Mouse (Mus musculus) midbrain, embryonic 12.5 days (tissue): ENCODE measurements at regions not wholly inside any gene's neighbourhood (a gene's known extent, or its start where the extent isn't known, plus 50 kb on each side); places are given as distances from the start of the nearest gene placed in this dataset.

ENCODE experiments used
- ATAC-seq: fragments of 200-750 bp; cut with Nextera tagmentation; 2 replicates; pipeline ENCODE4 v1.8.0; 2017; ENCODE audit warnings: low read depth, moderate TSS enrichment, moderate library complexity; ENCODE audit not compliant: low FRiP score
- H3K27ac ChIP-seq: fragments of 300-500 bp; sonication (generic); replicated peaks from 2 replicates; pipeline ENCODE4 v1.5.1; 2016; ENCODE audit warnings: mild to moderate bottlenecking
- H3K27me3 ChIP-seq: fragments of 300-500 bp; sonication (generic); 2 replicates; pipeline ENCODE4 v1.6.1; 2016; ENCODE audit warnings: mild to moderate bottlenecking
- H3K36me3 ChIP-seq: fragments of 300-500 bp; sonication (generic); 2 replicates; pipeline ENCODE4 v1.6.1; 2016
- H3K4me1 ChIP-seq: fragments of 300-500 bp; sonication (generic); 2 replicates; pipeline ENCODE4 v1.6.1; 2016
- H3K4me2 ChIP-seq: fragments of 300-500 bp; sonication (generic); replicated peaks from 2 replicates; pipeline ENCODE4 v1.6.1; 2016; ENCODE audit warnings: mild to moderate bottlenecking, moderate library complexity
- H3K4me3 ChIP-seq: fragments of 300-500 bp; sonication (generic); 2 replicates; pipeline ENCODE4 v1.5.1; 2016; ENCODE audit warnings: mild to moderate bottlenecking
- H3K9ac ChIP-seq: fragments of 300-500 bp; sonication (generic); replicated peaks from 2 replicates; pipeline ENCODE4 v1.6.1; 2016; ENCODE audit warnings: mild to moderate bottlenecking, moderate library complexity
- H3K9me3 ChIP-seq: fragments of 300-500 bp; sonication (generic); 2 replicates; pipeline ENCODE4 v1.6.1; 2016; ENCODE audit warnings: mild to moderate bottlenecking
- WGBS: fragments of 180-500 bp; shearing (Covaris S2); methylation state at CpG from one replicate; pipeline ENCODE4 v1.1.7; 2016; 5-methylcytosine and 5-hydroxymethylcytosine counted together

DNA sequence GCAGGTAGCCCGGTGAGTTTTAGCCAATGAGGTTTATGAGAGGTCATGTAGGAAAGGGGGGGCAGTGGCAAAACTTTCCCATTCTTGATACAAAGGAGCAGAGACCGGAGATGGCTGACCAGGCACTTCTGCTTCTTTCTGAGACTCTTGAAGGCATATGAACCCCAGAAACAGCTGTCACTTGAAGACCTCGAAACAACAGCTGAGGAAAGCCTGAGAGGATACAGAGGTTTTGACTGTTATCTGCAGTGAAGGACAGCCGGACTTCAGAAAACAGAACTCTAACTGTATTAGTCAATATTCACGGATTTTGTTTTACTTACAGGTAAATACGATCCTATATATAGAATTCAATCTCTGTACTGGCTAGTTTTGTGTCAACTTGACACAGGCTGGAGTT, 50.0 kb upstream of the Tiparp start:
- Histone ChIP-seq H3K9me3 (no peaks in the 10 kb centered on the region), H3K27ac (no peak overlapping the region), H3K36me3 (no peaks in the 10 kb centered on the region), H3K4me2 (no peak overlapping the region), H3K27me3 (no peaks in the 10 kb centered on the region), H3K4me1 (no peaks in the 10 kb centered on the region), H3K4me3 (no peak overlapping the region), H3K9ac (no peak overlapping the region)
- no peak for ATAC-seq
- WGBS: 89% methylated on average over 6 of the region's 6 CpGs

DNA sequence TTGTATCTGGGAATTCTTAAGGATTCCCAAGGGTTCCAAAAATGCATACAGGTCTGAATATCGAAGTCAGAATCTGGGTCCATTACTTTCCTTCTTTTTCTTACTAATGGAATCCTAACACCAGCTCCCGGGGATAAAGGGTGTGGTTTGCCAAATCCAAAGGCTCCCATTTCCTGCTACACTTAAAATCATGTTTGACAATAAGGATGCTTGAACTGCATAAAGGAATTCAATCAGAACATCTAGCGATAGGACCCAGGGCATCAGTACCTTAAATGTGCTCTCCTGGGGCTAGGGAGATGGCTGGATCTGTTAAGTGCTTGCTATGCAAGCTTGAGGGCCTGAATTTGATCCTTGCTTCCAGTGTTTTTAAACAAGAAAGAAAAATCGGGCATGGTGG, 51.1 kb upstream of the Tiparp start:
- no peak overlapping the region for H3K27ac ChIP-seq
- WGBS: 76% methylated on average over 4 of the region's 4 CpGs
- no peak for ATAC-seq
- H3K27me3 ChIP-seq: no peaks in the 10 kb centered on the region
- no peak overlapping the region for H3K4me2 ChIP-seq
- no peaks in the 10 kb centered on the region for H3K9me3 ChIP-seq
- H3K4me1 ChIP-seq: no peaks in the 10 kb centered on the region
- no peaks in the 10 kb centered on the region for H3K36me3 ChIP-seq
- no peak overlapping the region for H3K9ac ChIP-seq
- no peak overlapping the region for H3K4me3 ChIP-seq

DNA sequence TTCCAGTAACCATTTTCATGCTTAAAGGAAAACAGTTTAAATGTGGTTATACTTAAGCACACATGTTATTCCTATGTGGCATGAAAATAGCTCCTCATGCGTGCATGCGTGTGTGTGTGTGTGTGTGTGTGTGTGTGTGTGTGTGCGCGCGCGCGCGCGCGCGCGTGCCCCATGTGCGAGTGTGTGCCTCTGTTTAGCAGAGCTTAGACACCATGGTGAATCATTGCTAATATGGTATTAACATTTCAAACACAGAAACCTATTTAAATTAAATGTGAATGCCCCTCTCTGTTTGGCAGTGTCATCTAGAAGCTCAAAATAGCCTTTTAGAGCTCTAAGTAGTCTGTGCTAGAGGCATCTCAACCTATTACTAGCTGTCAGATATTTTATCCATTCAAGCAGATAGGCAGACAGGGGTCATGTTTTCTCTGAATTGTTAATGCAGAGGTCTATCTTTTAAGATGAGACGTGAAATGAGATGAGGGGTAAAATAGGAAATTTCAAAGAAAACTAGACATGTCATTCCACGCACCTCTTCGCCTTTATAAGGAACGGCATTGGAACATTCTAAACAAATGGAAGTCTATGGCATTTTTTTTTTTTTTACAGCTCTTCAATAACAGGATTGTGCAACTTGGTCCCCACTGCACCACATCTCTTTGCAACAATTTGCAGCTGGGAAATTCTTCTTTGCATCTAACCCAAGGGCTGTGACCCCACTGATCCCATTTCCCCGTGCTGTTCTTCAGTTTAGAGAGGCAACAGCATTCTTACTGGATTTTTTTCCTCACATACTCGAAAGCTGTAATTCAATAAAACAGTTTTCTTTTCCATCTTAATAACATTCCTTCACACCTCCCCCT, 51.9 kb upstream of the Tiparp start:
- Histone ChIP-seq H3K4me3 (no peak overlapping the region), H3K4me1 (no peaks in the 10 kb centered on the region), H3K27me3 (no peaks in the 10 kb centered on the region), H3K4me2 (no peak overlapping the region), H3K27ac (no peak overlapping the region), H3K9me3 (no peaks in the 10 kb centered on the region), H3K9ac (no peak overlapping the region), H3K36me3 (no peaks in the 10 kb centered on the region)
- WGBS: 84% methylated on average over 19 of the region's 19 CpGs
- ATAC-seq: no peak

DNA sequence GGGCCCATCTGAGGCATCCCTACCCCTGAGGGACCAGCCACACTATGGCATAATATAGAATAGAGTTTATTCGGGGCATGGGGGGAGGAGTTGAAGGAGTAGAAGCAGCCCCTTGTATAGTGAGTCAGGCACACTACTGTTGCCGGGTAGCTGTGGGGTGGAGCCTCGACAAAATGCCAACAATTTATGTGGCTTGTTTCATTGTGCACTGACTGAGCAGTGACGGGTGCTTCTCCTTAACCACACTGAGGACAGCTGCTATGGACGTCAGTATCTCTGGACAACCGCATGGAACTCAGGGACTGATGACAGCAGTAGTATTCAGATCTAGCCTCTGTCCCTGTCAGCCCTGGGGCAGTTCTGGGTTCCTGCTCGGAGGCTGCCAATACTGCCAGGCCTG, 53.6 kb upstream of the Tiparp start:
- no peak overlapping the region for H3K27ac ChIP-seq
- H3K4me2 ChIP-seq: no peak overlapping the region
- no peak overlapping the region for H3K4me3 ChIP-seq
- no peaks in the 10 kb centered on the region for H3K36me3 ChIP-seq
- H3K9ac ChIP-seq: no peak overlapping the region
- no peaks in the 10 kb centered on the region for H3K4me1 ChIP-seq
- WGBS: 63% methylated on average over 7 of the region's 7 CpGs
- ATAC-seq: no peak
- no peaks in the 10 kb centered on the region for H3K27me3 ChIP-seq
- H3K9me3 ChIP-seq: no peaks in the 10 kb centered on the region

- no peak overlapping the region for H3K27ac ChIP-seq
These were observed 56.4 kb upstream of the Tiparp start for GRCm38 (mm10) chr3:65471796-65472195.

DNA sequence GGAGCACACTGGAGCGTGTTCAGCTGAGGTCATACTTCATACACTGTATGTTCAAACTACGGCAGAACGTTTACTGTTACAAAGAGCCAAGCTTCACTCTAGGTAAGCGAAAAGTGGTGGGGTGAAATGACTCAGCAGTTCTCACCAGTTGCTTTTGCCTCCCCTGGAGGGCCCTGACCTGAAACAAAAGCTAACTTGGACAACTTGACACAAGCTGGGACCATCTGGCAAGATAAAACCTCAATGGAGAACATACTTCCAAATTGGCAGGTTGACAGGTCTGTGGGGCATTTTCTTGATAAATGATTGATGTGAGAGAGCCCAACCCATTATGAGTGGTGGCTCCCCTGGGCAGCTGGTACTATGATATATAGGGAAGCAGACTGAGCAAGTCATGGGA, 59.0 kb upstream of the Tiparp start:
- WGBS: 81% methylated on average over 4 of the region's 4 CpGs
- H3K4me1 ChIP-seq: no peaks in the 10 kb centered on the region

More at GRCm38 (mm10) chr3:65471796-65472195, 56.4 kb upstream of the Tiparp start:
- Histone ChIP-seq H3K36me3 (no peaks in the 10 kb centered on the region), H3K9me3 (no peaks in the 10 kb centered on the region), H3K4me1 (no peaks in the 10 kb centered on the region), H3K27me3 (no peaks in the 10 kb centered on the region), H3K4me2 (no peak overlapping the region), H3K4me3 (no peak overlapping the region), H3K9ac (no peak overlapping the region)
- WGBS: 93% methylated on average over 7 of the region's 7 CpGs
- ATAC-seq: no peak

GRCm38 (mm10) chr3:65464769-65465168, 63.4 kb upstream of the Tiparp start:
- no peak for ATAC-seq
- Histone ChIP-seq H3K27ac (no peak overlapping the region), H3K4me1 (0 out of 2 replicates have a peak, but pooled peaks cover 3% of the 10 kb centered on the region), H3K36me3 (no peaks in the 10 kb centered on the region), H3K4me3 (no peak overlapping the region), H3K4me2 (no peak overlapping the region), H3K9me3 (no peaks in the 10 kb centered on the region), H3K27me3 (no peaks in the 10 kb centered on the region), H3K9ac (no peak overlapping the region)
- 66% methylated on average over 5 of the region's 5 CpGs for WGBS

More for the DNA sequence above, 59.0 kb upstream of the Tiparp start:
- H3K4me2 ChIP-seq: no peak overlapping the region
- H3K4me3 ChIP-seq: no peak overlapping the region
- no peak overlapping the region for H3K27ac ChIP-seq
- ATAC-seq: no peak
- H3K9ac ChIP-seq: no peak overlapping the region
- H3K27me3 ChIP-seq: no peaks in the 10 kb centered on the region
- no peaks in the 10 kb centered on the region for H3K9me3 ChIP-seq
- H3K36me3 ChIP-seq: no peaks in the 10 kb centered on the region

GRCm38 (mm10) chr3:65460936-65461335, 67.3 kb upstream of the Tiparp start:
- H3K4me2 ChIP-seq: no peak overlapping the region
- no peaks in the 10 kb centered on the region for H3K9me3 ChIP-seq
- ATAC-seq: no peak
- no peak overlapping the region for H3K4me3 ChIP-seq
- peaks cover 6% of the 10 kb centered on the region for H3K4me1 ChIP-seq
- H3K9ac ChIP-seq: no peak overlapping the region
- no peak overlapping the region for H3K27ac ChIP-seq
- 85% methylated on average over 4 of the region's 4 CpGs for WGBS
- no peaks in the 10 kb centered on the region for H3K27me3 ChIP-seq
- no peaks in the 10 kb centered on the region for H3K36me3 ChIP-seq

DNA sequence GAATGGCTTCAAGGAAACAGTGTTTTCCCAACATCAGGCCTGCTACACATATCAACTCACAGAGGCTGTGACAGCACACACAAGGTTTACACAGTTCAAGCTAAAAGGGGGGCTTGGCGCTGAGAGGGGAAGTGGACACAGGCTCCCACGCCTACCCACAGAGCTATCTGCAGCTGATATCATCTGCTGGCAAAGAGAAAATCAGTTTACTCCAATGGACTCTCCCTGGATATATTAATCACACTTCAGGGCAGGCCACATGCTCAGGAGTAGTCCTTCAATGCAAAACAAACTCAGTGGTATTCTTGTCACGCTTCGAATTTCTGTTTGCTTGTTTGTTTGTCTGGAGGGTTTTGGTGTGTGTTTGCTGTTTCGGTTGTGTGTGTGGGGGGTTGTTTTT, 67.3 kb upstream of the Ssr3 start:
- Histone ChIP-seq H3K36me3 (no peaks in the 10 kb centered on the region), H3K4me1 (peaks cover 16% of the 10 kb centered on the region), H3K4me3 (no peak overlapping the region), H3K27ac (no peak overlapping the region), H3K9me3 (no peaks in the 10 kb centered on the region), H3K4me2 (no peak overlapping the region), H3K9ac (no peak overlapping the region), H3K27me3 (no peaks in the 10 kb centered on the region)
- whole genome bisulfite sequencing: 74% methylated on average over 5 of the region's 5 CpGs
- no peak for ATAC-seq

GRCm38 (mm10) chr3:65457931-65458330, 65.5 kb upstream of the Ssr3 start:
- ATAC-seq: no peak
- no peak overlapping the region for H3K9ac ChIP-seq
- H3K9me3 ChIP-seq: no peaks in the 10 kb centered on the region
- WGBS: 78% methylated on average over 6 of the region's 6 CpGs
- H3K4me2 ChIP-seq: no peak overlapping the region
- no peak overlapping the region for H3K27ac ChIP-seq
- H3K4me3 ChIP-seq: no peak overlapping the region
- no peaks in the 10 kb centered on the region for H3K27me3 ChIP-seq
- H3K36me3 ChIP-seq: no peaks in the 10 kb centered on the region
- peaks cover 16% of the 10 kb centered on the region for H3K4me1 ChIP-seq

- H3K27me3 ChIP-seq: no peaks in the 10 kb centered on the region
- 0 out of 2 replicates have a peak overlapping the region, but pooled peaks have one; percentile 13 for H3K4me2 ChIP-seq
- 30% methylated on average over 14 of the region's 14 CpGs for whole genome bisulfite sequencing
- no peak overlapping the region for H3K4me3 ChIP-seq
- peak; percentile 95 for ATAC-seq
- no peaks in the 10 kb centered on the region for H3K36me3 ChIP-seq
- no peaks in the 10 kb centered on the region for H3K9me3 ChIP-seq
- no peak overlapping the region for H3K9ac ChIP-seq
- H3K4me1 ChIP-seq: peaks cover 16% of the 10 kb centered on the region
- H3K27ac ChIP-seq: peak overlapping the region; percentile 82
These were observed 63.3 kb upstream of the Ssr3 start for GRCm38 (mm10) chr3:65455597-65456284.

- ATAC-seq: no peak
- H3K4me3 ChIP-seq: no peak overlapping the region
- WGBS: 97% methylated on average over 7 of the region's 7 CpGs
- no peak overlapping the region for H3K27ac ChIP-seq
- no peak overlapping the region for H3K4me2 ChIP-seq
- peaks cover 12% of the 10 kb centered on the region for H3K4me1 ChIP-seq
- H3K27me3 ChIP-seq: no peaks in the 10 kb centered on the region
- no peaks in the 10 kb centered on the region for H3K9me3 ChIP-seq
- no peak overlapping the region for H3K9ac ChIP-seq
- H3K36me3 ChIP-seq: no peaks in the 10 kb centered on the region
These were observed 61.9 kb upstream of the Ssr3 start for GRCm38 (mm10) chr3:65454301-65454700.
